Mouse (Mus musculus) heart, embryonic 13.5 days (tissue): Measurements from ENCODE around the gene Cct7. TPM values are rescaled to one million over a fixed set of nuclear protein-coding genes. Genes with fewer than 3 reads are reported as not detected.
A peak's percentile ranks its signal among the peaks of the same experiment; 100 is the strongest.
"Not testable (repeated sequence)": the region's sequence is repeated elsewhere in the genome, so short reads cannot be mapped to it uniquely, and the experiment has no call there.

Experiments used
- ATAC-seq: fragments of 200-750 bp; cut with Nextera tagmentation; 2 replicates; pipeline ENCODE4 v1.8.0; 2017; ENCODE audit warnings: moderate TSS enrichment; ENCODE audit not compliant: insufficient number of reproducible peaks, low FRiP score, low TSS enrichment; ENCODE audit errors: extremely low read depth
- H3K27ac ChIP-seq: fragments of 300-500 bp; sonication (generic); replicated peaks from 2 replicates; pipeline ENCODE4 v1.5.1; 2015; ENCODE audit warnings: moderate library complexity, mild to moderate bottlenecking, inconsistent platforms
- H3K27me3 ChIP-seq: fragments of 300-500 bp; sonication (generic); replicated peaks from 2 replicates; pipeline ENCODE4 v1.6.1; 2015; ENCODE audit warnings: mild to moderate bottlenecking, inconsistent platforms
- H3K36me3 ChIP-seq: fragments of 300-500 bp; sonication (generic); 2 replicates; pipeline ENCODE4 v1.6.1; 2015; ENCODE audit warnings: mild to moderate bottlenecking, inconsistent platforms
- H3K4me1 ChIP-seq: fragments of 300-500 bp; sonication (generic); 2 replicates; pipeline ENCODE4 v1.6.1; 2015; ENCODE audit warnings: inconsistent platforms
- H3K4me2 ChIP-seq: fragments of 300-500 bp; sonication (generic); 2 replicates; pipeline ENCODE4 v1.6.1; 2015; ENCODE audit warnings: inconsistent platforms, mild to moderate bottlenecking, moderate library complexity
- H3K4me3 ChIP-seq: fragments of 300-500 bp; sonication (generic); 2 replicates; pipeline ENCODE4 v1.5.1; 2015; ENCODE audit warnings: moderate library complexity, mild to moderate bottlenecking, inconsistent platforms
- H3K9ac ChIP-seq: fragments of 300-500 bp; sonication (generic); 2 replicates; pipeline ENCODE4 v1.6.1; 2015; ENCODE audit warnings: inconsistent platforms, mild to moderate bottlenecking, moderate library complexity
- H3K9me3 ChIP-seq: fragments of 300-500 bp; sonication (generic); 2 replicates; pipeline ENCODE4 v1.6.1; 2016; ENCODE audit warnings: inconsistent platforms
- WGBS: fragments of 180-500 bp; shearing (Covaris S2); methylation state at CpG from one replicate; pipeline ENCODE4 v1.1.7; 2015; ENCODE audit warnings: mixed read lengths; 5-methylcytosine and 5-hydroxymethylcytosine counted together
- polyA plus RNA-seq: library from polyadenylated mRNA; unstranded; fragments of >200 nt; fragmentation: Nextera tagmentation; extraction: Ambion mirVana; gene quantifications from 2 replicates; pipeline ENCODE4 v1.2.1, GENCODE M21; 2015

The Cct7 gene
- polyA plus RNA-seq, 1 experiment from 2014 or later = 347 TPM

- H3K4me2 ChIP-seq = no peak overlapping the region
- no peaks in the 10 kb centered on the region for H3K9me3 ChIP-seq
- no peak overlapping the region for H3K27ac ChIP-seq
- H3K9ac ChIP-seq = no peak overlapping the region
- 67% methylated on average over 1 of the region's 1 CpGs for WGBS
- peaks cover 31% of the 10 kb centered on the region for H3K36me3 ChIP-seq
- H3K4me1 ChIP-seq = peaks cover 23% of the 10 kb centered on the region
- H3K4me3 ChIP-seq = no peak overlapping the region
- ATAC-seq = no peak
- H3K27me3 ChIP-seq = no peaks in the 10 kb centered on the region
Measured at GRCm38 (mm10) chr6:85436204-85436603, 15.1 kb upstream of the Cct7 start.

DNA sequence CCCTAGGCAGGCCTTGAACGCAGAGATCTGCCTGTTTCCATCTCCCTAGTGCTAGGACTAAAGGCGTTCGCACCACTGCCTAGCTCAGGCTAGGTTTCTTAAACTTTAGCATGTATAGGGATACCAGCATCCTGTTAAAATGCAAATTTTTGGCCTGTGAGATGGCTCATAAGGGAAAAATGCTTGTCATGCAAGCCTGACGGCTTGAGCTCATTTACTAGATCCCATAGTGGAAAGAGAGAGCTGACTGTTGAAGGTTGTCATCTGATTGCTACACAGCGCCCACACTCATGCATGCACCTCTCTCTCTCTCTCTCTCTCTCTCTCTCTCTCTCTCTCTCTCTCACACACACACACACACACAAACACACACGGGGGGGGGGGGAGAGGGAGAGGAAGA, 14.7 kb upstream of the Cct7 start:
- Histone ChIP-seq H3K4me1 (peaks cover 23% of the 10 kb centered on the region), H3K9ac (no peak overlapping the region), H3K4me3 (no peak overlapping the region), H3K27ac (no peak overlapping the region), H3K27me3 (no peaks in the 10 kb centered on the region), H3K4me2 (no peak overlapping the region), H3K36me3 (peaks cover 36% of the 10 kb centered on the region), H3K9me3 (no peaks in the 10 kb centered on the region)
- WGBS = 77% methylated on average over 5 of the region's 6 CpGs
- ATAC-seq = no peak

DNA sequence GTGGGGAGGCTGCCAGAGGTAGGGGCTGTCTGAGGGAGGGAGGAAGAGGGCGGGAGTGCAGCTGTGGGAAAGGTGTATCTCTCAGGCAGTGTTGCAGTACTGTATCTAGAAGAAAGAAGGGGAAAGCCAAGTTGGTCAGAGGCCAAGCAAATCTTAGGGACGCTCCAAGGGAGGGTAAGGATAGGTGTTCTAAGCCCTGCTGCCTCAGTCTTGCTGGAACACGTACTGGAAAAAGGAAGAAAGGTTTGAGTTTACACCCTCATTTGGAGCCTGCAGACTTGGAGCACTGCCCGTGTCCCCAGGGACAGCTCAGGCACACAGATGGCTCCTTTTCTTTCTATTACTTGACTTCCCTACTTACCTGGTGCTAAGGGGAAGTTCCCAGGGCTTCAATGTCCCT, 10.2 kb upstream of the Cct7 start:
- Histone ChIP-seq H3K9me3 (no peaks in the 10 kb centered on the region), H3K4me2 (no peak overlapping the region)

DNA sequence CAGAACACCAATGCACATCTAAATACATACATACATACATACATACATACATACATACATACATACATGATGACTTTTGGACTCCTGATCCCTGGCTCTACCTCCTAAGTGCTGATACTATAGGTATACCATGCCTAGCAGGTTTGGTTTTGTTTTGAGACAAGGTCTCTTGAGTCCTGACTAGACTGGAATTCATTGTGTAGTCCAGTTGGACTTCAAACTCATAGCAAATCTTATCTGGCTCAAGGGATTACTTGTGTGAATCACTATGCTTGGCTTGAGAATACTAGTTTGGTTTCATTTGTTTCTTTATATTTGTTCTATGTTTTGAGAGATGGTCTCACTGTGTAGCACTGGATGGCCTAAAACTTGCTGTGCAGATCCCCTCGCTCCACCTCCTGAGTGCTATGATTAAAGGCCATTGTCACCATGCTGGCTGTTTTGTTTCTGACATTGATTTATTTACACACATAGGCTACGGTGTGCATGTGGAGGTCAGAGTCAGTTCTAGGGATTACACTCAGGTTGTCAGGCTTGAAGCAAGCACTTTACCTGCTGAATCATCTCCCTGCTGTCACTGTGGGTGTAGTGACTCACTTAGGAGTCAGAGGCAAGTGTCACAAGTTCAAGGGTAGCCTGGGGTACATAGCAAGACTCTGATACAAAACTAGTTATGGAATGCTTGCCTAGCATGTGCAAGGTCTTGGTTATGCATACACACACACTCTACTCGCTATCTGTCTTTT, 7.7 kb upstream of the Cct7 start:
- H3K27ac ChIP-seq = no peak overlapping the region
- no peaks in the 10 kb centered on the region for H3K27me3 ChIP-seq
- H3K4me1 ChIP-seq = 0 out of 2 replicates have a peak, but pooled peaks cover 4% of the 10 kb centered on the region
- no peak for ATAC-seq
- no peaks in the 10 kb centered on the region for H3K9me3 ChIP-seq
- H3K9ac ChIP-seq = no peak overlapping the region
- H3K36me3 ChIP-seq = peaks cover 96% of the 10 kb centered on the region
- H3K4me2 ChIP-seq = no peak overlapping the region
- 86% methylated on average over 3 of the region's 3 CpGs for WGBS
- no peak overlapping the region for H3K4me3 ChIP-seq

More for the DNA sequence above, 10.2 kb upstream of the Cct7 start:
- Histone ChIP-seq H3K27ac (no peak overlapping the region), H3K36me3 (peaks cover 79% of the 10 kb centered on the region), H3K9ac (no peak overlapping the region), H3K4me1 (0 out of 2 replicates have a peak, but pooled peaks cover 8% of the 10 kb centered on the region), H3K27me3 (no peaks in the 10 kb centered on the region), H3K4me3 (no peak overlapping the region)
- 80% methylated on average over 4 of the region's 4 CpGs for WGBS
- no peak for ATAC-seq

DNA sequence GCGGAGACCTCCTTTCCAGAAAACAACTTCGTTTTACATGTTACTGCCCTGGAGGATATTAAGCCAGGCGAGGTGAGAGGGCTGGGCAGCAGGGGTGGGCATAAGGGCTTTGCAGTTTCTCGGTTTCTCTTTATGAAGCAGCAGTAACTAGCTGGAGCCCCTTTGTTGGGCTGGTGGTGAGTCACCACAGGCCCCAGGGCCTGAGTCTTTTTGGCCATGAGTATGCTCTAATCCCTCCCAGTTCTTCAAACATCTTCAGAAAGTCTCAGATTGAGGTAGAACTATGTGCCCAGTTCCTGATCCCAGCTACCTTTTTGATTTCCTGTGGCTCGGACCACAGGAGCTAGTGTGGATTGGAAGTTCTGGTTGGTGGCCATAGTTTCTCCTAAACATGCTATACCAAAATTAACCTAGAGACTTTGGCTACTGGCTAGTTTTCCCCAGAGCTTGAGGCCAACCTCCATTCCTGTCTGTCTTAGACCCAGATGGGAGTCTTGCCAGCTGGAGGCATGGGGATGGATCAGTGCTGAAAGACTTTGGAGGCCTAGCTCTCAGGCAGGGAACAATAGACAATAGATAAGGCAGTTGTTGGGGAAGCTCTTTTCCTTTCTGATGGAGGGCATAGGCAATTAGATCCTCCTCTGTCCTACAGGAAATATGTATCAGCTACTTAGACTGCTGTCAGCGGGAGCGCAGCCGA, 6.9 kb upstream of the Cct7 start:
- Histone ChIP-seq H3K4me3 (no peak overlapping the region), H3K36me3 (peaks cover 88% of the 10 kb centered on the region), H3K4me2 (no peak overlapping the region), H3K27ac (no peak overlapping the region), H3K9me3 (no peaks in the 10 kb centered on the region), H3K9ac (no peak overlapping the region), H3K27me3 (no peaks in the 10 kb centered on the region), H3K4me1 (0 out of 2 replicates have a peak, but pooled peaks cover 4% of the 10 kb centered on the region)
- ATAC-seq = no peak
- WGBS = 81% methylated on average over 8 of the region's 8 CpGs

GRCm38 (mm10) chr6:85445286-85445685, 6.0 kb upstream of the Cct7 start:
- no peaks in the 10 kb centered on the region for H3K9me3 ChIP-seq
- no peak overlapping the region for H3K4me3 ChIP-seq
- H3K36me3 ChIP-seq = peaks cover 79% of the 10 kb centered on the region
- peaks cover 6% of the 10 kb centered on the region for H3K4me1 ChIP-seq
- WGBS = 85% methylated on average over 5 of the region's 5 CpGs
- ATAC-seq = no peak
- H3K9ac ChIP-seq = no peak overlapping the region
- H3K27ac ChIP-seq = no peak overlapping the region
- H3K27me3 ChIP-seq = no peaks in the 10 kb centered on the region
- no peak overlapping the region for H3K4me2 ChIP-seq

GRCm38 (mm10) chr6:85447351-85447750, 4.0 kb upstream of the Cct7 start:
- Histone ChIP-seq H3K4me1 (peaks cover 8% of the 10 kb centered on the region), H3K9ac (no peak overlapping the region), H3K4me2 (no peak overlapping the region), H3K9me3 (no peaks in the 10 kb centered on the region), H3K27ac (no peak overlapping the region), H3K4me3 (no peak overlapping the region), H3K36me3 (peaks cover 59% of the 10 kb centered on the region), H3K27me3 (no peaks in the 10 kb centered on the region)
- ATAC-seq = no peak
- WGBS = 81% methylated on average over 6 of the region's 6 CpGs

- H3K27ac ChIP-seq, H3K9me3 ChIP-seq, H3K27me3 ChIP-seq, ATAC-seq: not testable (repeated sequence)
- Histone ChIP-seq H3K9ac (peak overlapping the region; percentile 91), H3K36me3 (peaks cover 37% of the 10 kb centered on the region), H3K4me1 (peaks cover 36% of the 10 kb centered on the region), H3K4me3 (peak overlapping the region; percentile 92), H3K4me2 (peak overlapping the region; percentile 98)
- WGBS = 62% methylated on average over 1 of the region's 1 CpGs
Measured at GRCm38 (mm10) chr6:85450140-85450539, 1.2 kb upstream of the Cct7 start.

DNA sequence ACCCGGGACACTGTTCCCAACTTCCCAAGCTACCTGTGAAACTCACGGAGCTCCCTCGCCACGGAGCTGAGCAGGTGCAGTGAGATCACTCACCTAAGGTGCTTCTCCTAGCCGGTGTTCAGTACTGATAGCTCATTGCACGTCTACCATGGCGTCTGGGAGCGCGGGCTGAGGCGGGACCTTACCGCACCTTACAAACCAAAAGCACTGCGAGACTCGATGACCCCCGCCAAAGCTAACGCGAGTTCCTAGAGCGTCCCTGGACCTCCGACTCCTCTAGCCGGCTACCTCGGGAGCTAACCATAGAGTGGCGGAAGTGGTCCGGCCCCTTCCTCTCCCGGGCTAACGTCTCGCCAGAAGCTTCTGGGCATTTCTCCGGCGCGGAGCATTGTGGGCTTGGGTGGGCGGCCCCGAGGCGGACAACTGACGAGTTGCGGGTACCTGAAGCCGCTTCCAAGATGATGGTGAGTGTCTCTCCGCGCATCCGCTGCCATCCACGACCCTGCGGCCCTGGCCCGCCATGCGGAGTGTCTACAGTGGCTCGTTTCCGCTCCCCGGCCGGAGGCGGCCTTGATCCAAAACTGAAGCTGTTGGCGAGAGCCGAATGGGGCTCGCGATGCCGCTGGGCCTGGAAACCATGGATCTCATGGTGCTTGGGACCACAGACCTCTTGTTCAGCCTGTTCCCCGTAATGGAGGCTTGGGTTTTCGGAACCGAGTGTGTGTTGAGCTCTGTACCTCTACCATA, 523 bp downstream of the Cct7 start, which contains the start of gene Pradc1:
Pradc1 (minus strand) TSS at position 307 of the 747 bp plus-strand sequence.
- peak; percentile 57 for ATAC-seq
- H3K4me1 ChIP-seq = peaks cover 51% of the 10 kb centered on the region
- peak within 1 kb of the TSS; percentile 98 for H3K4me2 ChIP-seq
- H3K9ac ChIP-seq = peak within 1 kb of the TSS; percentile 97
- H3K4me3 ChIP-seq = peak within 1 kb of the TSS; percentile 92
- no peaks in the 10 kb centered on the region for H3K27me3 ChIP-seq
- H3K9me3 ChIP-seq = no peaks in the 10 kb centered on the region
- peak within 1 kb of the TSS; percentile 88 for H3K27ac ChIP-seq
- H3K36me3 ChIP-seq = peaks cover 20% of the 10 kb centered on the region
- under 1% methylated on average over 54 of the region's 54 CpGs for WGBS

GRCm38 (mm10) chr6:85452411-85452665, 1.0 kb downstream of the Cct7 start:
- no peak for ATAC-seq
- Histone ChIP-seq H3K9ac (peak overlapping the region; percentile 97), H3K27me3 (no peaks in the 10 kb centered on the region), H3K4me3 (peak overlapping the region; percentile 92), H3K27ac (peak overlapping the region; percentile 88), H3K36me3 (peaks cover 16% of the 10 kb centered on the region), H3K9me3 (no peaks in the 10 kb centered on the region), H3K4me2 (peak overlapping the region; percentile 98), H3K4me1 (peaks cover 54% of the 10 kb centered on the region)
- under 1% methylated on average over 15 of the region's 15 CpGs for WGBS

DNA sequence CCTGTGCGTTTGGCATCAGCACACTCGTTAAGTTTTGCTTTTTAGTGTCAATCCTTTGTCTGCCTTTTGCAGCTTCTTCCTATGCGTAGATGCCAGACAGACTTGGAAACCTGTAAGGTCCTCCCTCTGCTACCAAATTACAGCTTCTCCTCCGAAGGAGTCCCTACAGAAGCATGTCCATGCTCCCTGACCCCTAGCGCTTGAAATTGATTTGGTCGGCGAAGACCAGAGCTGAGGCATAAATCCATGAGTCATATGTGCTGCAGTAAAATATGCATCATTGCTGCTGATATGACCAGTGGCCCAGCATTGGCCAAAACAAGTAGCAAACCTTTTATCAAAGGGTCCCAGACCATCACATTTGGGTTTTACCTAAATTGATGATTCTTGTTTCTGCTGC, 1.5 kb downstream of the Cct7 start:
- Histone ChIP-seq H3K4me1 (peaks cover 54% of the 10 kb centered on the region), H3K27ac (peak overlapping the region; percentile 88), H3K4me3 (peak overlapping the region; percentile 92), H3K9ac (peak overlapping the region; percentile 97), H3K27me3 (no peaks in the 10 kb centered on the region), H3K36me3 (peaks cover 18% of the 10 kb centered on the region), H3K4me2 (peak overlapping the region; percentile 98), H3K9me3 (no peaks in the 10 kb centered on the region)
- WGBS = 10% methylated on average over 7 of the region's 7 CpGs
- ATAC-seq = no peak
